Mouse (Mus musculus) heart, adult 2 months (tissue): ENCODE measurements around the gene Rps21.

ENCODE experiments used
- CTCF ChIP-seq: fragments of 200-600 bp; IDR thresholded peaks from 2 replicates; pipeline ENCODE4 v1.8.1; 2022; ENCODE audit warnings: antibody characterized with exemption, mild to moderate bottlenecking, moderate library complexity
- POLR2A ChIP-seq: fragments of 200-500 bp; IDR thresholded peaks from 2 replicates; pipeline ENCODE4 v1.6.1; 2011; ENCODE audit warnings: mild to moderate bottlenecking, low read depth, low read length, control low read depth; ENCODE audit not compliant: insufficient read depth

DNA sequence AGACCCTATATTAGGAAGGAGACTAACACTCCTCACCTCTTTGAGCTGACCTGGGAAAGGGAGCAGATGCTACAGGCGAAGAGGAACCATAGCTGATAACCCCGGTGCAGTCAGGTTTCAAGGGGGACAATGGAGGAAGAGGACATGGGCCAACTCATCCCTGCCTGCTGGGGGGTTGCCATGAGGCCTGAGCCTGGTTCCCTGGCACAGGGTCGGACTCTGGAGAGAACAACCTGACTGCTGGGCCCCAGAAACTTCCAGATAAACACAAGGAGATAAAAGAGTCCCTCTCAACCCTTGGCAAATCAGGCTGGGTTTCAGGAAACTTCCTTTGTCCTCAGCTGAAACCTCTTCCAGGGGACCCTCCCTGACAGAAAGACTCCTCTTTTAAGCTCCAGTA is 38.9 kb upstream of the Rps21 start:
- TF ChIP-seq CTCF (no peak), POLR2A (no peak)
